Mouse (Mus musculus) heart, embryonic 11.5 days (tissue): ENCODE measurements around the gene Cngb1. TPM values are rescaled to one million over a fixed set of nuclear protein-coding genes. Genes with fewer than 3 reads are reported as not detected.

ENCODE experiments used
- ATAC-seq: fragments of 200-750 bp; cut with Nextera tagmentation; replicated peaks from 2 replicates; pipeline ENCODE4 v1.8.0; 2017; ENCODE audit warnings: moderate library complexity; ENCODE audit not compliant: insufficient number of reproducible peaks, low FRiP score, low TSS enrichment
- H3K27ac ChIP-seq: fragments of 300-500 bp; sonication (generic); 2 replicates; pipeline ENCODE4 v1.5.1; 2014; ENCODE audit warnings: mild to moderate bottlenecking, low read depth, low read length
- H3K27me3 ChIP-seq: fragments of 300-500 bp; sonication (generic); 2 replicates; pipeline ENCODE4 v1.6.1; 2014; ENCODE audit warnings: mild to moderate bottlenecking, low read length, mixed read lengths; ENCODE audit not compliant: control insufficient read depth, insufficient read depth
- H3K36me3 ChIP-seq: fragments of 300-500 bp; sonication (generic); 2 replicates; pipeline ENCODE4 v1.6.1; 2014; ENCODE audit warnings: mild to moderate bottlenecking, low read length, moderate library complexity, mixed read lengths; ENCODE audit not compliant: control insufficient read depth, insufficient read depth
- H3K4me1 ChIP-seq: fragments of 300-500 bp; sonication (generic); 2 replicates; pipeline ENCODE4 v1.6.1; 2014; ENCODE audit warnings: low read length; ENCODE audit not compliant: control insufficient read depth, insufficient read depth
- H3K4me2 ChIP-seq: fragments of 300-500 bp; sonication (generic); 2 replicates; pipeline ENCODE4 v1.6.1; 2014; ENCODE audit warnings: mild to moderate bottlenecking, moderate library complexity
- H3K4me3 ChIP-seq: fragments of 300-500 bp; sonication (generic); 2 replicates; pipeline ENCODE4 v1.5.1; 2014; ENCODE audit warnings: low read depth, low read length
- H3K9ac ChIP-seq: fragments of 300-500 bp; sonication (generic); 2 replicates; pipeline ENCODE4 v1.6.1; 2014; ENCODE audit warnings: mild to moderate bottlenecking, low read depth, low read length, moderate library complexity
- H3K9me3 ChIP-seq: fragments of 300-500 bp; sonication (generic); replicated peaks from 2 replicates; pipeline ENCODE4 v1.6.1; 2016; ENCODE audit warnings: low read length; ENCODE audit not compliant: control insufficient read depth
- WGBS: fragments of 180-500 bp; shearing (Covaris S2); extraction: QIAGEN DNeasy Blood & Tissue Kit; methylation state at CpG from one replicate; pipeline ENCODE4 v1.1.7; 2014; ENCODE audit not compliant: insufficient replicate concordance; 5-methylcytosine and 5-hydroxymethylcytosine counted together
- polyA plus RNA-seq: library from polyadenylated mRNA; unstranded; fragments of >200 nt; fragmentation: Nextera tagmentation; extraction: Ambion mirVana; gene quantifications from 2 replicates; pipeline ENCODE4 v1.2.1, GENCODE M21; 2014

Cngb1 gene
- polyA plus RNA-seq, 1 experiment from 2014 or later = not detected

DNA sequence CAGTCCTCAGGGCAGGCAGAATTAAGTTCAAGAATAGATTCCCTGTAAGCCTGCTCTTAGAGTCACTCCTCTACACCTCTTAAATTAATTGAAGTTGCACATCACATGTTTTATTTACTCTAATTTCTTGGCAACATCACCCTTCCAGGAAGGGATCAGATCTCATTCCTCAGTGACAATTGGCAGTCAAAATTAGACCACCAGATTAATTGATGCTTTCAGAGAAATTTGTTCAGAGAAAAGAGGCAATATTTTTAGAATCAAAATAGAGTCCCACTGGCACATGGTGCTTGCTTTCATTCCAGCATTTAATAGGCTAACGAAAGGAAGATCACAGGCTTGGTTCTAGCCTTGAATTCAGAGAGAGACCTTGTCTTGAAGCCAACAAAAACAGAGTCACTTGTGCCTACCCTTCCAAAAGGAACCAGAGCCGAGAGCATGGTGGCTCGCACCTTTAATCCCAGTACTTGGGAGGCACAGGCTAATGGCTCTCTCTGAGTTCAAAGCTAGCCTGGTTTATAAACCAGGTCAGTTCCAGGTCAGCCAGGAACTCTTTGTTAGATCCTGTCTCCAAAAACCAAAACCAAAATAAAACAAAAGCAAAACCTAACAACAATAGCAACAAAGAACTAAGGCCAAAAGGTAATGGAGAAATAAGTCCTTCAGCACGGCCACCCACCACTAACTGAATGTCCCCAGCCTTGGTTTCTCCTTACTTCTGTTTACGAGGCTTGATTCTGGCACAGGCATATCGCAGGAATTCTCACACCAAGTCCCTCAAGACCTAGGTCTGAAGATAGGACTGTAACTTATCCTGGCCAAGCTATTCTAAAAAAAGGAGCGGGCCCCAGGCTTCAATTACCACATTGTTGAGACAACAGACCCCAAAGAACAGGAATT lies 79.9 kb downstream of the Cngb1 start:
- Histone ChIP-seq H3K9me3 (no peaks in the 10 kb centered on the region), H3K4me3 (no peak overlapping the region), H3K36me3 (no peaks in the 10 kb centered on the region), H3K27ac (peak overlapping the region; percentile 29; the same call in 1 of the 2 replicates), H3K27me3 (no peaks in the 10 kb centered on the region), H3K4me2 (peak overlapping the region; percentile 32), H3K4me1 (peaks cover 8% of the 10 kb centered on the region; the same call in 1 of the 2 replicates), H3K9ac (no peak overlapping the region)
- WGBS = 34% methylated on average over 7 of the region's 7 CpGs
- ATAC-seq = no peak

DNA sequence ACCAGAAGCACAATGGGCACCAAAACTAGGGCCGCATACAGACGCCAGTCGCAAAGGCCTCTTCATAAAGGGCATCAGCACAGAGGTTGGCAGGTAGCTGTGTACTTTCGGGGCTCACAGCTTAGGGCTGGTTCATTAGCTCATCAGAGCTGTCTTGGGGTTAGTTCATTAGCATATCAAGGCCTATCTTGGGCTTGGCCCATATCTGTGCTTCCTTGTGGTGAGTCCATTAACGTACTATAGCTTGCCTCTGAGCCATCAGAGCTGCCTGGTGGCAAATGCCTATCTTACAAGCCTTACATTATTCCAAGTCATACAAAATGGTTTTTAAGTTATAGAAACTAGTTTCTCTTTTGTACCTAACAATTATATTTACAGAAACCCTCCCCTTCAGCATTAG lies 82.4 kb downstream of the Cngb1 start:
- WGBS = 81% methylated on average over 5 of the region's 5 CpGs

DNA sequence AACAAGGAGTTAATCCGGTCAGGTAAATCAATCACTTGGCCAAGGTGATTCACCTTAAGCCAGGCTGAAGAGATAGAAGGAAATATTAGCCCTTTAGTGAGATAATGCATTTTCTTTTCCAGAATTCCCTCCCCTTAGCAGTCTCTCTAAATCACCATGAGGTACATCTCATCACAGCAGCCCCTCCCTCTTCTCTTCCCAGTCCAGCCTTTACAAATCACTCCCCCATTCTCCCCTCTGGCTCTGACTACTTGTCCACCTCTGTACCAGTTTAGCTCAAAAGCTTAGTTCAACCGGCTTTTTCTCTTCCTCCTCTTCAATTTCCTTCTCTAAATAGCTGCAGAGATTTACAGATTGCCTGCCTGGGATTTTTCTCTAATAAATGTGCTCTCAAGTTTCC lies 85.3 kb downstream of the Cngb1 start:
- no peak overlapping the region for H3K9ac ChIP-seq
- WGBS = 13% methylated on average over 2 of the region's 2 CpGs
- no peak overlapping the region for H3K4me3 ChIP-seq
- no peaks in the 10 kb centered on the region for H3K27me3 ChIP-seq
- H3K9me3 ChIP-seq = no peaks in the 10 kb centered on the region
- no peaks in the 10 kb centered on the region for H3K4me1 ChIP-seq
- no peak overlapping the region; the same call in 1 of the 2 replicates for H3K27ac ChIP-seq
- ATAC-seq = no peak
- H3K4me2 ChIP-seq = no peak overlapping the region; the same call in 1 of the 2 replicates
- no peaks in the 10 kb centered on the region for H3K36me3 ChIP-seq

More for the DNA sequence above, 82.4 kb downstream of the Cngb1 start:
- H3K36me3 ChIP-seq = no peaks in the 10 kb centered on the region
- no peak overlapping the region for H3K9ac ChIP-seq
- H3K27ac ChIP-seq = no peak overlapping the region
- H3K27me3 ChIP-seq = no peaks in the 10 kb centered on the region
- H3K9me3 ChIP-seq = no peaks in the 10 kb centered on the region
- H3K4me2 ChIP-seq = no peak overlapping the region
- no peak overlapping the region for H3K4me3 ChIP-seq
- peaks cover 8% of the 10 kb centered on the region; the same call in 1 of the 2 replicates for H3K4me1 ChIP-seq
- no peak for ATAC-seq

DNA sequence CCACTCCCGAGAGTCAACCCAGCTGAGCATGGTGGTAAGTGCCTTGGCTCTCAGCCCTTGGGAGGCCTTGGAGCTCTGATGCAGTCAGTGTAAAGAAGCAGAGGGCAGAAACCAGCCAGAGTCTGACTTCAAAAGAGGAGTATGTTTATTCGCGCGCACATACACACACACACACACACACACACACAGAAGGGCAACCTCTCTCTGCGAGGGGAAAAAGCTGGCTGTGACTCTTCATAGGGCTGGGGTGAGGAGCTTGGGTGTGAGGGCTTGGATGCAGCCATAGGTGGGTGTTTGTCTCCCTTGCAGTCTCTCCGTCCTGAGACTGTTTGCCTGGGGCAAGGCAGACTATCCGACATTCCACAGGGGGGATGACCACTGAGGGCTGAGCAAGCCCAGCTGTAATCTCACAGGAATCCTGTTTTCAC lies 85.8 kb downstream of the Cngb1 start:
- Histone ChIP-seq H3K36me3 (no peaks in the 10 kb centered on the region), H3K4me2 (no peak overlapping the region; the same call in 1 of the 2 replicates), H3K4me3 (no peak overlapping the region), H3K27ac (no peak overlapping the region; the same call in 1 of the 2 replicates), H3K27me3 (no peaks in the 10 kb centered on the region), H3K4me1 (no peaks in the 10 kb centered on the region), H3K9ac (no peak overlapping the region), H3K9me3 (no peaks in the 10 kb centered on the region)
- WGBS = 41% methylated on average over 7 of the region's 7 CpGs
- ATAC-seq = no peak

DNA sequence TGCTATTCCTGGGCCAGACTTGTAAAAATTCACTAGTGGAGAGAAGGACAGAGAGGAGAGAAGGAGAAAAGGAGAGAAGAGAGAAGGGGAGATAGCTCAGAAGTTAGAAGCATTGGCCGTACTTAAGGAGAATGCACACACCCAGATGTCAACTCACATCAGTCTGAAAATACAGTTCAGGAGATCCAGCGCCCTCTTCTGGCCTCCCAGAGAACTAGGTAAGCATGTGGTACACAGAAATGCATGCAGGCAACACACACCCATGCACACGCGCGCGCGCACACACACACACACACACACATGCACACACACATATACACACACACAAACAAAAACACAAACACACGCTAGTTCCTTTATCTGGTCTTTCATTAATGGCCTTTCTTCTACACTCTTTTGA lies 86.8 kb downstream of the Cngb1 start:
- Histone ChIP-seq H3K4me1 (no peaks in the 10 kb centered on the region), H3K9ac (no peak overlapping the region), H3K4me2 (no peak overlapping the region), H3K4me3 (no peak overlapping the region), H3K36me3 (no peaks in the 10 kb centered on the region), H3K27me3 (no peaks in the 10 kb centered on the region), H3K9me3 (no peaks in the 10 kb centered on the region), H3K27ac (no peak overlapping the region)
- 85% methylated on average over 8 of the region's 8 CpGs for WGBS
- no peak for ATAC-seq

DNA sequence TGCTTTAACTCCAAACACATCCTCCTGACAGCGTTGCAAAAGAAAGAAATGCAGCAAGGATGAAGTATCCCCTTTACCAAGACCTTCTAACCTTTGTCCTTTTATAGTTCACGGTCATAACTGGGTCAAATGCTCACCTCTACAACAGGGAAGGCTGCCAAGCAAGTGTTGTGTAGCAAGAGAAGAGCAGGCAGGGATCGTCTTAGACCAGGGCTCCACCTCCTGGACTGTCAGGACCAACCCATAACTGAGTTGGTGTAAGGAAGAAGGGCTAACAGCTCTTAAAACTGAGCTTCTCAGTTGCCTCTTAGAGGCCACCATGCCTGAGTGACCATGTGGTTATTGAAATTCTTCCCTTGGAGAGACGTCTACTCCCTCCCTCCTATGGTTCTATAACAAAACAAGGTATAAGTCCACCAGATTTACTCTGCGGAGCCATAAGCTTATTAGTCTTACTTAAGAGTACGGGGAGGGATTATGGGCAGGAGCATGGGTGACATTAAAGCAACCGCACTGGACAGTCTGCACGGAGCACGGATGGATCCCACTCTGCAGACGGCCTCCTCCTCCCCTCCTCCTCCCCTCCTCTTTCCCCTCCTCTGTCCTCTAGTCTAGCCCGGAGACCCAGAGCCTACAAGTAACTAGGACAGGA lies 90.5 kb downstream of the Cngb1 start:
- Histone ChIP-seq H3K4me2 (no peak overlapping the region), H3K27ac (no peak overlapping the region), H3K9ac (no peak overlapping the region), H3K27me3 (no peaks in the 10 kb centered on the region), H3K4me3 (no peak overlapping the region), H3K36me3 (no peaks in the 10 kb centered on the region), H3K9me3 (no peaks in the 10 kb centered on the region), H3K4me1 (no peaks in the 10 kb centered on the region; the same call in 1 of the 2 replicates)
- ATAC-seq = no peak
- 75% methylated on average over 11 of the region's 11 CpGs for WGBS

DNA sequence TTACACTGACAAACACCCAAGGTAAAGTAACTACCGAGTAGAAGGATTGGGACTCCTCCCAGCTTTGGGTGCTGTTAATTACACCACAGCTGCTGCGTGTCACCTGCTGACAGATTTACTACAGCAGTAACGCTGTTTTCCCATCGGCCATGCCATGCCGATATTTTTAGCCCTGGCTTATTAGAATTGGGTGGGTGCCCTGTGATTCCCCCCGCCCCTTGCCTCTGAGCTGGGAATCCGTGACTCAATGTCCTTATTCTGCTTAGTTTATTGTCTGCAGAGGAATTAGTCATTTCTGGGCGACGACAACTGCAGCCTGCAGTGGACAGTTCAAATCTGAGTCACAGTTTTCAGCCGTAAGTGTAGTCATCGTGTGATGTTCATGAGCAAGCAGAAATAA lies 96.5 kb downstream of the Cngb1 start:
- Histone ChIP-seq H3K4me1 (peaks cover 8% of the 10 kb centered on the region), H3K4me2 (no peak overlapping the region), H3K9ac (no peak overlapping the region), H3K27me3 (no peaks in the 10 kb centered on the region), H3K36me3 (no peaks in the 10 kb centered on the region), H3K27ac (no peak overlapping the region), H3K9me3 (no peaks in the 10 kb centered on the region), H3K4me3 (no peak overlapping the region)
- ATAC-seq = no peak
- WGBS = 45% methylated on average over 11 of the region's 11 CpGs

DNA sequence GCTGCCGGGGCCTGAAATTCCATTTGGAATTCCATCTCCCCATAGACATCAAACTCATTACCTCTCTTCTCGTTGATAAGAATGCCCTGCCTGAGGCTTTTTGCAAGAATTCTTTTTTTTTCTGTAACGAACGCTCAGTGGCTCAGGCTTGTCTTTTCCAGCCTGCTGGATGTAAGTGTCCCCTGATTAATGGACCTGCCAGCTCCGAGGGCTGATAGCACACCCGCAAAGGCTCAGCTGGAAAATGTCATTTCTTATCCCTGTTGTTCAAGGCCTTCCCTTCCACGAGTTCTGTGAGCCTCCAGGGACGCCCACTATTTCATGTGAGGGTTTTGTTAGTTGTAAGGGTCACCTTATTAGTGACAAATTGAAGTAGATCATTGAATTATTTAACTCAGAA lies 100.4 kb downstream of the Cngb1 start:
- H3K4me2 ChIP-seq = no peak overlapping the region
- 10% methylated on average over 8 of the region's 8 CpGs for WGBS
- no peak for ATAC-seq
- no peaks in the 10 kb centered on the region for H3K9me3 ChIP-seq
- no peak overlapping the region for H3K9ac ChIP-seq
- H3K27me3 ChIP-seq = no peaks in the 10 kb centered on the region
- no peaks in the 10 kb centered on the region for H3K36me3 ChIP-seq
- no peak overlapping the region for H3K27ac ChIP-seq
- no peak overlapping the region for H3K4me3 ChIP-seq
- H3K4me1 ChIP-seq = peaks cover 8% of the 10 kb centered on the region
